Mouse (Mus musculus) ES-CJ7 (cell line): Measurements from ENCODE around the gene Olfr629.
"Not testable (repeated sequence)": the region's sequence is repeated elsewhere in the genome, so short reads cannot be mapped to it uniquely, and the experiment has no call there.

ENCODE experiments used
- DNase-seq: peaks from one replicate; pipeline ENCODE4 v3.0.0; 2011; ENCODE audit warnings: low read depth, low spot score

Olfr629 gene

GRCm38 (mm10) chr7:103744843-103745242, at the start of gene Olfr629:
Olfr629 (minus strand) TSS chr7:103744943.
- no peak for DNase-seq

GRCm38 (mm10) chr7:103792669-103793388, 48.1 kb upstream of the Olfr629 start:
- peak; percentile 2 for DNase-seq

GRCm38 (mm10) chr7:103791721-103792120, 47.0 kb upstream of the Olfr629 start, which contains the start of gene Olfr67:
Olfr67 (minus strand) TSS chr7:103791821.
- DNase-seq = no peak

DNA sequence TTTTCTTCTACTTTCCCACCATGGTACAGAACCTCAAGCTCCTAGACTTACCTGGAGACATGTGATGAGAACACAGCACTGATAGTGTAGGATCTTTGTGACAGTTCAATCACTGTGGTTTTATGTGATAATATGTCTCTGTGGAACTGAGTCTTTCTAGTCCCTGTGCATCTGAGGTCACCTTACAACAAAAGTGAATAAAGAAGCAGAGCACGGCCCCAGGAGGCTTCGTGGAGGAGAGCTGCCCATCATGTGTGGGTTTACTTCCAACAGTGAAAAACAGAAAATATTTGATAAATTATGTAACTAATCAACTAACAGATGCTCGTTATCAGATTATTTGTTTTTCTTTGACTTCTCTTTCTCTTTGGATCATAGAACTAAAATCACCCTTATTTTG, 34.9 kb upstream of the Olfr629 start, which contains the start of gene Olfr68:
Olfr68 (minus strand) TSS at position 101 of the 400 bp plus-strand sequence.
- no peak for DNase-seq

DNA sequence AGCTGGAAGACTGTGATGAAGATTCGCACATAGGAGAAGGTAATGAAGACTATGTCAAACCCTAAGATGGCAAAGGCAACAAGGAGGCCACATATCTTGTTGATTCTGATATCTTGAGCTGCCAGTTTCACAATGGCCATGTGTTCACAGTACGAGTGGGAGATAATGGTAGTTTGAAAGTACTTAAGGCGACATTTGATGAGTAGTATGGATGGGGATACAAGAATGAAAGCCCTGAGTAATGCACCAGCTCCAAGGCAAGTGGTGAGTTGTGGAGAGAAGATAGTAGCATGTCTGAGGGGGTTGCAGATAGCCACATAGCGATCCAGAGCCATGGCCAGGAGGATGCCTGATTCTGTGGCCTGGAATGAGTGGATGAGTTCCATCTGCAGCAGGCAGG, 32.9 kb upstream of the Olfr629 start:
- not testable (repeated sequence) for DNase-seq

- DNase-seq = no peak
Observed at GRCm38 (mm10) chr7:103771494-103771893, 26.8 kb upstream of the Olfr629 start, which contains the start of gene Olfr69. Olfr69 (minus strand) TSS chr7:103771594.

GRCm38 (mm10) chr7:103767687-103768086, 22.9 kb upstream of the Olfr629 start:
- not testable (repeated sequence) for DNase-seq

- DNase-seq = not testable (repeated sequence)
Observed at GRCm38 (mm10) chr7:103762212-103762611, 17.5 kb upstream of the Olfr629 start.

GRCm38 (mm10) chr7:103757233-103757632, 12.5 kb upstream of the Olfr629 start, which contains the start of gene Olfr630:
Olfr630 (minus strand) TSS chr7:103757333.
- no peak for DNase-seq

DNA sequence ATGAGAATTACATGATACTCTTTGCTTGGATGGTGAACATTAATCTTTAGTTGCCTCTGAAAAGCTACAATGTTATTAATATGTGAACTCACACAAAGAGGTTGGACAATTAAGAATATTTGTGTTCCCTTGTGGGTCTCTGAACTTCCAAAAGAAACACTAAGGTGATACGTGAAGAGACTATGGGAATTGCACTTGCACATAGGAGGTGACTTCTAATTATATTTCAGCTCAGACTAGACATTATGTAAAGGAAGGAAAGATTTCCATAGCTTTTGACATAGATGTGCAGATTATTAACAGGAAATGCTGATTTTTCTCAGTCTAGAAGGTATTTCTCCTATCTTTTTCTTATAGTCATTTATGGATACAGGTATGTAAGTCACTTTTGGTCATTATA, 14.7 kb downstream of the Olfr629 start, which contains the start of gene Olfr628:
Olfr628 (plus strand) TSS at position 301 of the 400 bp plus-strand sequence.
- no peak for DNase-seq

DNA sequence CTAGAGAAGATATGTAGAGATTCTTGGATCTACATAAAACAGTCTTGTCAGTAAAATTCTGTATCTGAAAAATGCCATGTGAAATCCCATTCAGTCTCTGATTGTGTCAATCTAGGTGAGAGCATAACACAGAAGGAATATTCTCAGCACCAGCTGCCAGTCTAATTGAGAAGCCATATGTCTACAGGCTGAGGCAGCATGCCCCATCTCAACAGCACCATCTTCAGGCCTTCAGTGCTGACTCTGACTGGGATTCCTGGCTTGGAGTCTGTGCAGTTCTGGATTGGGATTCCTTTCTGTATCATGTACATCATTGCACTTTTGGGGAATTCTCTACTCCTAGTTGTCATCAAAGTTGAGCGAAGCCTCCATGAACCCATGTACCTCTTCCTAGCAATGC, 28.3 kb downstream of the Olfr629 start:
- DNase-seq = not testable (repeated sequence)

DNA sequence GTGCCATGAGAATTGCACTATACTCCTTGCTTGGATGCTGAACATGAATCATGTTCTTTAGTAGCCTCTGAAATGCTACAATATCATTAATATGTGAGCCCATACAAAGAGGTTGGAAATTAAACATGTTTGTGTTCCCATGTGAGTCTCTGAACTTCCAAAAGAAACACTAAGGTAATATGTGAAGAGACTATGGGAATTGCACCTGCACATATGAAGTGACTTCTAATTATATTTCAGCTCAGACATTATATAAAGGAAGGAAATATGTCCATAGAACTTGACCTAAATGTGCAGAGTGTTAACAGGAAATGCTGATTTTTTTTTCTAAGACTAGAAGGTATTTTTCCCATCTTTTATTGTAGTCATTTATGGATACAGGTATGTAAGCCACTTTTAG, 30.4 kb downstream of the Olfr629 start, which contains the start of gene Olfr243:
Olfr243 (plus strand) TSS at position 301 of the 400 bp plus-strand sequence.
- no peak for DNase-seq

- no peak for DNase-seq
Observed at GRCm38 (mm10) chr7:103712024-103712423, 32.7 kb downstream of the Olfr629 start.

- DNase-seq = no peak
Observed at GRCm38 (mm10) chr7:103699469-103699868, 45.3 kb downstream of the Olfr629 start.
